Mouse (Mus musculus) limb, embryonic 12.5 days (tissue): ENCODE measurements at regions not wholly inside any gene's neighbourhood (a gene's known extent, or its start where the extent isn't known, plus 50 kb on each side); places are given as distances from the start of the nearest gene placed in this dataset.

Experiments used
- ATAC-seq: fragments of 200-750 bp; cut with Nextera tagmentation; 2 replicates; pipeline ENCODE4 v1.8.0; 2017; ENCODE audit warnings: low read depth, moderate TSS enrichment; ENCODE audit not compliant: insufficient number of reproducible peaks, insufficient read depth, low FRiP score, low TSS enrichment
- H3K27ac ChIP-seq: fragments of 300-500 bp; sonication (generic); 2 replicates; pipeline ENCODE4 v1.5.1; 2016; ENCODE audit warnings: mild to moderate bottlenecking, moderate library complexity
- H3K27me3 ChIP-seq: fragments of 300-500 bp; sonication (generic); 2 replicates; pipeline ENCODE4 v1.6.1; 2016; ENCODE audit warnings: mild to moderate bottlenecking, moderate library complexity
- H3K36me3 ChIP-seq: fragments of 300-500 bp; sonication (generic); 2 replicates; pipeline ENCODE4 v1.6.1; 2016; ENCODE audit warnings: mild to moderate bottlenecking, moderate library complexity
- H3K4me1 ChIP-seq: fragments of 300-500 bp; sonication (generic); replicated peaks from 2 replicates; pipeline ENCODE4 v1.6.1; 2016
- H3K4me2 ChIP-seq: fragments of 300-500 bp; sonication (generic); 2 replicates; pipeline ENCODE4 v1.6.1; 2016; ENCODE audit warnings: mild to moderate bottlenecking, moderate library complexity
- H3K4me3 ChIP-seq: fragments of 300-500 bp; sonication (generic); replicated peaks from 2 replicates; pipeline ENCODE4 v1.5.1; 2016; ENCODE audit warnings: mild to moderate bottlenecking
- H3K9ac ChIP-seq: fragments of 300-500 bp; sonication (generic); replicated peaks from 2 replicates; pipeline ENCODE4 v1.6.1; 2016; ENCODE audit warnings: mild to moderate bottlenecking, moderate library complexity
- H3K9me3 ChIP-seq: fragments of 300-500 bp; sonication (generic); 2 replicates; pipeline ENCODE4 v1.6.1; 2016; ENCODE audit warnings: mild to moderate bottlenecking, moderate library complexity
- WGBS: fragments of 180-500 bp; shearing (Covaris S2); methylation state at CpG from one replicate; pipeline ENCODE4 v1.1.7; 2016; 5-methylcytosine and 5-hydroxymethylcytosine counted together

DNA sequence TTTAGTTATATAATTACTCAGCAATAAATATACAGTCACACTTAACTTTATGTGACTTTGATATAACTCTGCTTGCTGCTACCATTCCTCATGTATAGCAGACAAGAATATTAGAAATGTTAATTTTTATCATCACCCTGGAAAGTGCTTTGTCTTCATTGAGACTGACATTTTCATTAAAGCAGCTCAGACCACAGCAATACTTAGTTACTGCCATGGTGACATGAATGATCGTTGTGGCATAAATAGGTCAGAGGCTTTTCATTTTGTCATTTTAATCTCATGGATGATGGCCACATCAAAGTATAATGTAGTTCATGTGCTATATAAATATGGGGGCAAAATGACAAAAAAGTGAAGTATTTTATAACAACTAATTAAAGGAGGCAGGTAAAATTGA, 498.1 kb downstream of the Slc22a22 start:
- ATAC-seq: no peak
- Histone ChIP-seq H3K4me3 (no peak overlapping the region), H3K27ac (no peak overlapping the region)

DNA sequence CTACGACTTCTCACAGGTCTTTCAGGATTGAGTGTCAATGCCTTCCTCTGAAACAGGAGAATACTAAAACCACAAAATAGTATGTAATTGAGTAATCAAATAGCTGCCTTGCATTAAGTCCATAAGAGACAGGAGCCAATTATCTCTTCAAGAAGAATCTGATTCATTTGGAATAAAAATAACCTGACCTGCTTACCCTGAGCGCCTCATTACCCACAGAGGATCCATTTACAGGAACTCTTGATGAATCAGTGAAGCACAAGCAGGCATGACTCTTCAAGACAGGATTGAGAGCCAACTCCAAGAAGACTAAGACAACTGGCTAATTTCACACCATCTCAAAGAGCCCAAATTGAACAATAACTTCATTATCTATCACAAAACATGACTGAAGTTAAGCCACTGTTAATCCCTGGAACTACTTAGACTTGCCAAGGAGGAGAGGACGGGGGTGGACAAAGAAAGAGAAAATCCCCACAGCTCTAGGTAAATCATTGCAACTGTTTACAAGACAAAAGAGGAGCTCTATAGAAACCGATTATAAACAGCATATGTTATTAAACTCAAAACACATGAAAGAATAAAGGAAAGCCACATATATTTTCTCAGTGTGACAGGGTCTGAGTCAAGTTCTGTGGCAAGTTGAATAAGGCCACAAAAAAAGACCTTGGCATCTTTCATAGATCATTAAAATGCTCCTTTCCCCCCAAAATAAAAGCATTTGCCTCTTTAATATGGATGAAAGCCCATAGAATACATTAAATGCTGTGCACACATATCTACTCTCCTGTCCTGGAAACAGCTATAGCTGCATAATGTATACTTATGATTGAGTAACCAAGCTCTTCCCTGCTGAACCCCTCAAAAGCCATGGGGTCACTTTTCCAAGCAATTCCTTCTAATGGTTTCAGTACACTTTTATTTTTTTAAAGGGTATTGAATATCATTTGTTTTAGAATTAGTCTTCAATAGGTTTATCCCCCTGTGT, 501.7 kb downstream of the Slc22a22 start:
- 78% methylated on average over 4 of the region's 4 CpGs for WGBS
- no peak overlapping the region for H3K9ac ChIP-seq
- H3K4me2 ChIP-seq: no peak overlapping the region
- H3K27me3 ChIP-seq: no peaks in the 10 kb centered on the region
- no peaks in the 10 kb centered on the region for H3K9me3 ChIP-seq
- no peaks in the 10 kb centered on the region for H3K4me1 ChIP-seq
- H3K4me3 ChIP-seq: no peak overlapping the region
- no peak for ATAC-seq
- H3K27ac ChIP-seq: no peak overlapping the region
- H3K36me3 ChIP-seq: no peaks in the 10 kb centered on the region

More for the DNA sequence above, 498.1 kb downstream of the Slc22a22 start:
- Histone ChIP-seq H3K4me1 (no peaks in the 10 kb centered on the region), H3K27me3 (no peaks in the 10 kb centered on the region), H3K4me2 (no peak overlapping the region), H3K9ac (no peak overlapping the region), H3K9me3 (no peaks in the 10 kb centered on the region), H3K36me3 (no peaks in the 10 kb centered on the region)
- 86% methylated on average over 1 of the region's 1 CpGs for WGBS

DNA sequence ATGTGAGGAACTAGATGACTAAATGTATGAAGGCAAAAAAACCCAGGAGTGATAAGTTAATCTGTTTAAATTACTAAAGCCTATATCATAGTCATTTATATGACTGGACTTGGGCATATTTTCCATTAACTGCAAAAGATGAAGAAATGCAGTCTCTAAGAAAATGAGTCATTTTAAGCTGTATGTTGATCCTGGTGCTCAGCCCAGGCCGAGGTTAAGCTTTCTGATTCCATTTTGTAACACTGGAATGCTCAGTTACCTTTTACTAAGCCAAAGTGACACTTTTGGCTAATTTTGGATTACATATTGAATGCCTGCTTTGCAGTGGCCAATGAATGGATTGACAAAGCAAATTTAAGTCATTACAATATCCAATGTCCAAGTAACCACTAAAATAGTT, 507.3 kb downstream of the Slc22a22 start:
- H3K9ac ChIP-seq: no peak overlapping the region
- H3K4me2 ChIP-seq: no peak overlapping the region
- no peak for ATAC-seq
- H3K36me3 ChIP-seq: no peaks in the 10 kb centered on the region
- no peaks in the 10 kb centered on the region for H3K4me1 ChIP-seq
- no peak overlapping the region for H3K27ac ChIP-seq
- H3K4me3 ChIP-seq: no peak overlapping the region
- no peaks in the 10 kb centered on the region for H3K27me3 ChIP-seq
- H3K9me3 ChIP-seq: no peaks in the 10 kb centered on the region
- 82% methylated on average over 1 of the region's 1 CpGs for WGBS

DNA sequence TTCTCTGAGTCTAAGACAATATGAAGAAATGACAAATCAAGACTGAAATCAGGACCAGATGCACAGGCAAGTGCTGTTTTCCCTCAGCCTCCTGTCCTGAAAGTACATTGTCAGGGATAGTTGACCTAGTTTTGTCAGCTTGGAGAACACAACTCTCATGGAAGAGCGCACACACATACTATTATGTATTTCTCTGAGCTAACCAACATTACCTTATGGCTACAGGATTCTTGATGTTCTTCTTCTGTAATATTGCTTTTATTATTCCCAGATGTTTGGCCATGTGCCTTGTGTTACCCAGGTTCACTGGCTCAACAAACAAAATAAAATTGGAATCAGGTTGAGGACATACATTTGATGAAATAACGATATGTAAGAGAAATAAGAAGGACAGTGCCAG, 521.1 kb downstream of the Slc22a22 start:
- no peak for ATAC-seq
- Histone ChIP-seq H3K9ac (no peak overlapping the region), H3K4me1 (no peaks in the 10 kb centered on the region), H3K4me3 (no peak overlapping the region), H3K4me2 (no peak overlapping the region), H3K27ac (no peak overlapping the region), H3K9me3 (no peaks in the 10 kb centered on the region), H3K36me3 (no peaks in the 10 kb centered on the region), H3K27me3 (no peaks in the 10 kb centered on the region)
- WGBS: 72% methylated on average over 2 of the region's 2 CpGs

DNA sequence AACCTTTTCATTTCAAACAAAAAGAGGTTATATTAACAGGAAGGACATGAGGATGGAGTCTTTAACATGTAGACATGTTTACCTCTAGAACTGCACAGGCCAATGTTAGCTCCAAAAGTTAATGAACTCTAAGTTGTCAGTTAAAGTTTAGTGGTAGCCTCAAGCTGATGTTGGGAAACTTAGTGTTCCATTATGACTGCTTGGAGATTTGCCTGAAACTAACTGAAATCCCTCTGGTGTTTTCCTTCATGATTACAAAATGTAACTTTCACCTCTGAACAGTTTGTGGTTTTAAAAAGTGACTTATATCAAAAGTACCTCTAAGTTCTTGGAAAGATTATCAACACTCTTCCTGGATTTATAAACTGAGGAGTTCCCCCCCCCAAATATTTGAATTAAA, 525.2 kb downstream of the Slc22a22 start:
- no peak for ATAC-seq
- H3K36me3 ChIP-seq: no peaks in the 10 kb centered on the region
- no peak overlapping the region for H3K4me2 ChIP-seq
- no peak overlapping the region for H3K27ac ChIP-seq
- no peak overlapping the region for H3K9ac ChIP-seq
- H3K4me1 ChIP-seq: no peaks in the 10 kb centered on the region
- no peaks in the 10 kb centered on the region for H3K9me3 ChIP-seq
- no peaks in the 10 kb centered on the region for H3K27me3 ChIP-seq
- no peak overlapping the region for H3K4me3 ChIP-seq

DNA sequence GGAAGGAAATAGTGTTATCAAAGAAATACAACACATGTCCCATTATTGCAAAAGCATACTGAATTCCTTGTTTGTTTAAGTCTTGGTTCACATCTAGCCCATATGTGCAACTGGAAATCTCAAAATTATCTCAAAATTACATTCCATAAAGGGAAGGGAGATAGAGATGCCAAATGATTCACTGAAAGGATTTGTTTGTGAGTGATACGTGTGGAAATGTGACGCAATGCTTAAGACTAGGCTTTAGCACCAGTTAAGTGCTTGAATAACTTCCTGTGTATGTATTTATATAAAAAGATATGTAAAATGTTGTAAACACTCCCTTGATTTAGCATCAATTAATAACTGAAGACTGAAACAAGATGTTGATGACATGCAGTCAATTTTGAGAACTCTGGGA, 526.6 kb downstream of the Slc22a22 start:
- H3K9me3 ChIP-seq: no peaks in the 10 kb centered on the region
- H3K4me3 ChIP-seq: no peak overlapping the region
- ATAC-seq: no peak
- H3K9ac ChIP-seq: no peak overlapping the region
- H3K27ac ChIP-seq: no peak overlapping the region
- no peaks in the 10 kb centered on the region for H3K27me3 ChIP-seq
- H3K4me1 ChIP-seq: no peaks in the 10 kb centered on the region
- no peak overlapping the region for H3K4me2 ChIP-seq
- WGBS: 95% methylated on average over 2 of the region's 2 CpGs
- no peaks in the 10 kb centered on the region for H3K36me3 ChIP-seq

DNA sequence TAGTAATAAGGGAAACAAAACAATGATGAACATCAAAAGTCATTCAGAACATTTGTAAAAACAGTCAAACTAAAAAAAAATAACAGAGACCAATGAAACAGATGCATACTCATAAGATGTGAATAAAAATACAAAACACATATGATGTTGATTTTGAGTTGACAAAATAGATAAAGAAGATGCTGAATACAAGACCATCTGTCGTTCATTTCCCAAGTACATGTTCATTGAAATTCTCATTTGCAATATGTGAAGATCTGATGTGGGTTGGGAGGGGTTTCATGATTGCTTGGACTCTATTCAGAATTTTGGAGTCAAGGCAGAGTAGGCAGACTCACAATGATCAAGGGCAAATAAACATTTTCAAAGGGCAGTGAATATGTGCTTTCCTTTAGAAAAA, 536.5 kb downstream of the Slc22a22 start:
- 91% methylated on average over 1 of the region's 1 CpGs for WGBS
- H3K27me3 ChIP-seq: no peaks in the 10 kb centered on the region

DNA sequence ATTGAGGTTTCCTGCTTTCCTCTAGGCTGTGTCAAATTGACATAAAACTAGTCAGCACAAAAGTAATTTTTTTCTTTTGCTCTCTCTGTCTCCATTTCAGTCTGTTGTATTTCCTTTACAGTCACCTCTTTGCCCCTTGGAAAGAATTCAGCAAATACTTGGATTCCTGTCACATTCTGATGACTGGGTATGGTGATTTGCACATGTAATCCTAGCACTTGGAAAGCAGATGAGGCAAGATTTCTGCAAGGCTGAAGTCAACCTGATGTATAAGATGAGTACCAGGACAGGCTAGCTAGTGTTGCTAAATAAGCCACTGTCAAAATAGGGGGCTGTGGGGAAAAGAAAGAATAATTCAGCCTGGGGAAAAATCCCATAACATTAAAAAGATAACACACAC, 580.9 kb downstream of the Slc22a22 start:
- no peak for ATAC-seq
- no peaks in the 10 kb centered on the region for H3K36me3 ChIP-seq
- H3K4me2 ChIP-seq: no peak overlapping the region
- no peaks in the 10 kb centered on the region for H3K9me3 ChIP-seq
- H3K27me3 ChIP-seq: no peaks in the 10 kb centered on the region
- H3K4me1 ChIP-seq: no peaks in the 10 kb centered on the region
- H3K4me3 ChIP-seq: no peak overlapping the region
- no peak overlapping the region for H3K9ac ChIP-seq
- H3K27ac ChIP-seq: no peak overlapping the region

More for the DNA sequence above, 536.5 kb downstream of the Slc22a22 start:
- Histone ChIP-seq H3K27ac (no peak overlapping the region), H3K9ac (no peak overlapping the region), H3K4me3 (no peak overlapping the region), H3K4me1 (no peaks in the 10 kb centered on the region), H3K4me2 (no peak overlapping the region), H3K9me3 (no peaks in the 10 kb centered on the region), H3K36me3 (no peaks in the 10 kb centered on the region)
- ATAC-seq: no peak

DNA sequence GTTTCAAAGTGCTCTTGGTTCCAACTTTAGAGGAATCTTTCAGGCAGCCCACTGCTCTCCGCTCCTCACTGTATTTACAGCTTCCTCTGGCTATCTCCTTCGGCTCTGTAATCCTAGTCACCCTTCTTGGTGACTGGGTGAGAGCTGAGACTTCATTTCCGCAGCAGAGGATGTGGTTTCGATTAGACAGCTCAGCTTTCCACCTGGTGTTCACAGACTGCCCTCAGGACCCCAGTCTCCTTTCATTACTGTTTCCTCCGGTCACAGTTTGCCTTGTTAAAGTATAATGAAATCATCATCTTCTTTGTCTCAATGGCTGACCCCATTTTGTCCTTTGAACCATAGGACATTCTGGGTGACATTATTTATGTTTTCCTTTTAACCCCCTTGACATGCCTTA, 595.9 kb downstream of the Slc22a22 start:
- WGBS: 11% methylated on average over 5 of the region's 5 CpGs
- 0 out of 2 replicates have a peak, but pooled peaks cover 4% of the 10 kb centered on the region for H3K9me3 ChIP-seq
- no peaks in the 10 kb centered on the region for H3K27me3 ChIP-seq
- H3K9ac ChIP-seq: no peak overlapping the region
- H3K27ac ChIP-seq: peak overlapping the region; percentile 60; the same call in 1 of the 2 replicates
- no peaks in the 10 kb centered on the region for H3K36me3 ChIP-seq
- 0 out of 2 replicates have a peak, but pooled peaks have one; percentile 31 for ATAC-seq
- no peak overlapping the region for H3K4me3 ChIP-seq
- no peak overlapping the region for H3K4me2 ChIP-seq
- 0 out of 2 replicates have a peak, but pooled peaks cover 5% of the 10 kb centered on the region for H3K4me1 ChIP-seq

DNA sequence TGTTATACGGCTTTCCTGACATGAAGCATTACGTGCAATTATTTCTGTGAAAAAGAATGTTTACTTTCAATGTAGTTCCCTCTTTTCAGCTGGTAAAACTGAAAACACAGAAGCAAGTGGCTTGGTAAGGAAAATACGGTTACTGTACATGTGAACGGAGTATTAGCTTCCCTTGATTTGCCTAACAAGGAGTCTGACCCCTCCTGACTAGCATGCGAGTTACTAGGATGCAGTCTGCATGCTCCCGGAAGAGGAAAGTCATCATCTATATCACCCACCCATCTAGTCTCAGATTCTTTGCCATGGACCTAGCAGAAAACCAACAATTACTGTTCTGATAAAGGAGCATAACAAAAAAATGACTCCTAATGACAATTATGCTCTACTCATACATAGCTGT, 611.5 kb downstream of the Slc22a22 start:
- Histone ChIP-seq H3K9me3 (no peaks in the 10 kb centered on the region), H3K4me1 (no peaks in the 10 kb centered on the region), H3K27me3 (no peaks in the 10 kb centered on the region), H3K36me3 (no peaks in the 10 kb centered on the region), H3K27ac (no peak overlapping the region), H3K9ac (no peak overlapping the region), H3K4me3 (no peak overlapping the region), H3K4me2 (no peak overlapping the region)
- ATAC-seq: no peak
- 86% methylated on average over 6 of the region's 6 CpGs for WGBS

DNA sequence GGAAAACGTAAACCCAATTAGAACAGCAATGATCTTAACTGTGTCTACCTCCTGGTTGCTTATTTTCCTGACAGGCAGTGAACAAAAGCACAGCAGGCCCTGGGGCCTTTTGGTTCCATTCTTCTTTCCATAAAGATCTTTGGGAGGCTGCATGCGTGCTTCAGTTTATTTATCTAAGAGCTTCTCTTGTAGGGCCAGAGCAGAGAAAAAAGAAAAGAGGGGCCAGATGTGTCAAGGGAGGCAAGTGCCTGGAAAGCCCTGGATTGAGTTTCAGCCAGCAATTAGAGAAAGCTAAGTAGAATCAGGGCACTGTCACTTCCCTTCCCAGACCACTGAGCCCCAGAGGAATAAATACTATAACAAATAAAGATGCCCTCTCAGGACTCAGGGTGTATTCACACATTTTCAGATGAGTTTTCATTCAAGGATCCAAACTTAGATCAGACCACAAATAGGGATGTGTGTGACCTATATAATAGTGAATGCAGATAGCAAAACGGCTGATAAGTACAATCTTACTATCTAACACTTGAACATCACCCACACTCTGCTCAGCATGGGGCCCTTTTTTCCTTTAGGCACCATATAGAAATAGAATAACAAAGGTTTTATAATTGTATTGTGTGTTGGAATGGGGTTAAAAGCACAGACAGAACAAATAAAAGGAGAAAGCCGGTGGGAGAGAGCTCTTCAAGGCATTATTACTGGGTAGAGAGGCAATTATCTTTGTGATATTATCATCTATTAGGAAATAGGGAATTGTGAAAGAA, 612.2 kb downstream of the Slc22a22 start:
- no peak for ATAC-seq
- 44% methylated on average over 4 of the region's 4 CpGs for WGBS
- H3K4me2 ChIP-seq: no peak overlapping the region
- H3K4me1 ChIP-seq: no peaks in the 10 kb centered on the region
- H3K36me3 ChIP-seq: no peaks in the 10 kb centered on the region
- no peak overlapping the region for H3K4me3 ChIP-seq
- no peak overlapping the region for H3K27ac ChIP-seq
- H3K9ac ChIP-seq: no peak overlapping the region
- no peaks in the 10 kb centered on the region for H3K9me3 ChIP-seq
- no peaks in the 10 kb centered on the region for H3K27me3 ChIP-seq
